Mouse (Mus musculus): ENCODE measurements at regions not wholly inside any gene's neighbourhood (a gene's known extent, or its start where the extent isn't known, plus 50 kb on each side); places are given as distances from the start of the nearest gene placed in this dataset.
A peak's percentile ranks its signal among the peaks of the same experiment; 100 is the strongest.

DNA sequence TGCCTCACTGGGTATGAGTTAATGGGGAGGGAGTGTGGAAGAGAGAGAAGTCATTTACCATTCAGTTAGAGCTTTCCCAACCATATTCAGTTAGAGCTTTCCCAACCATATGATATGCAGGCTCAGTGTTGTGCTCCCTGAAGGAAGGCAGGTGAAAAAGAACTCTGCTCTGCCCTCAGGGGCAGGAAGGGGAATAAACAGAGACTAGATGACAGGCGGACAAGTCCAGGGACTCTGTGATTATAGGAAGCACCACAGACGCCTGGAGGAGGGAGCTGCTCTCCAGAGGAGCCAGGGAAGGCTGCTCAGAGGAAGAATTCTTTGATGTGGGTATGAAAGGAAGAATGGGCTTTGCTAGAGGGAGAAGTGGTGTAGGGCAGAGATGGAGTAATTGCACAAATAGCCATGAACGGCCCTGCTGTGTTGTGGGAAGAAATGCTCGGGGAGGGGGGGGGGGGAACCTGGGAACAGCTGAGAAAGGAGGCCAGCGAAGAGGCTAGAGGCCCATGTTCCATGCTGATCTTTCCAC lies 220.3 kb upstream of the Camk1g start:
- intact Hi-C loops (cut with DNase I): no loop called here
- DNase-seq: no peak

DNA sequence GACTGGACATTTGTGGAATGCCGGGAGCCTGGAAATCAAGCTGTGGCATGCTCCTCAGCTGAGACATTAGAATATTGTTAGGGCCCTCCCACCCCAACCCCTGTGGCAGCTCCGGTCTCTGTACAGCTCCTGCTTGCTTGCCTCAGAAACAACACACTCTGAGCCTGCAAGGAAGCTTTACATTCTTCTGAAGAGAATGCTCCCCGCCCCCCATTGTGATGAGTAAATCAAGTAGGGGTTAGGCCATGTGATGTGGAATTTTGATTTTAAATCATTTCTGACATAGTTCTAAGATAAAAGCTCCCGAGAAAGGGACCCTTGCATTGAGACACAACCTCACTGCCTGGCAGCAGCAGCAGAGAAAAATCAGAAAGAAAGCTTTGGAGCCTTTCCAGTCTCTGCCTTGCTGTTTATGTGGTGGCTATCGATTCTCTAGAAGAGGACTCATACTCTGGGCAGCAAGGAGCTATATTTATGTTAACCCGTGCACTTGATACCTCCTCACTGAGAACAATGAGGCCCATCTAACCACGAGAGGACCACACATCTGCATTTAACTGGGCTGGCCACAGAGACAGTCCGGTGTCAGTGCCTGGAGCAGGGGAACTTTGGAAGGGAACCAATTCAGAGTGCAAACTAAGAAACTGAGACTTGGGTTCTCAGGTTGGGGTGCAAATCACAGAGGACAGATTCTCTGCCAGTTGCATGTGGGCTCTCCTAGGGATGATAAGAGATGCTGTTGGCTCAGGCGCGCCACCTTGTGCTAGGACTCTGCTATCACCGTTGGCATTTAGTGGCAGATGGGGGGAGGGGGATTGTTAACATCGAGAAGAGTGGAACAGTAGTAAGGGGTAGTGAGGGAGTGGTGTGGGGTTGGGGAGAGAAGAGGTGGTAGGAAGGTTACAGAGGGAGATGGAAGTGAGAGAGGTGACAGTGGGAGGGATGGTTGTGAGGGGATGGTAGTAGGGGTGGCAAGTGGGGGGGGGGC lies 218.7 kb upstream of the Camk1g start:
- DNase-seq: peak; percentile 79
- intact Hi-C loops (cut with DNase I): no loop called here

DNA sequence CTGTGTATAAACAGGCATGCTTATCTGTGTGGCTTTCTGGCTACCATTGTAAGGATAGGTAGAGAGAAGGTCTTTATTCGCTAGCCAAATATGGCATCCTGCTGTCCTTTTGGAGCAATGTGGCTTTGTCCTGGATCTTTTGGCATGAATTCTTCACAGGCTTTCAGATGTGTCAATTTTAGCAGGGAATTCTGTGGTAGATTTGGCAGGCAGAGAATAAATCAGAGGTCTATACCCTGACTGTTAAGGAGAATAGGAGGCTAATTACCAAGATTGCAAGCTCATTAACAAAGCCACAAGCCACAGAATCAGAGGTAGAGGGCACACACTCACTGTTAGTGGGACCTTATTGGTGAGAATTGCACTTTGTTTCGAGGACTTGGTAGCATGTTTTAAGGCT lies 217.2 kb upstream of the Camk1g start:
- DNase-seq: no peak

DNA sequence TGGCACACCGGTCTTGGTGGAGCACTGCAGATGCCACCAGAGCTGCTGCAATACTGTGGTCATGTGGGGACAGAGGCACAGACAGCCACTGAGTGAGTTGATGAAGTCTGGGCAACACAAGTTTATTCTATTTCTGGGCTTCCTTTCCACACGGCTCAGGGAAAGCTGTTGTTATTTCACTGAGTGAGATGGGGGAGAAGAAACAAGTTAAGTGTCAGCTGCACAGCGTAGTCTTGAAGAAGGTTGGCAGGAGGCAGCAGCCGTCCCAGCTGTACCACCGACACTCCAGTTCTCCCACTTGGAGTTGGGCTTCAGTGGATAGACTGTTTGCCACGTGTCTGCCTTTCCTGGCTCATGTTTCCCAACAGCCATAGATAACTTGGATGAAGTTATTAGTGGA lies 216.8 kb upstream of the Camk1g start:
- intact Hi-C loops (cut with DNase I): no loop called here
- DNase-seq: peak; percentile 21

More for the DNA sequence above, 217.2 kb upstream of the Camk1g start:
- intact Hi-C loops (cut with DNase I): no loop called here

DNA sequence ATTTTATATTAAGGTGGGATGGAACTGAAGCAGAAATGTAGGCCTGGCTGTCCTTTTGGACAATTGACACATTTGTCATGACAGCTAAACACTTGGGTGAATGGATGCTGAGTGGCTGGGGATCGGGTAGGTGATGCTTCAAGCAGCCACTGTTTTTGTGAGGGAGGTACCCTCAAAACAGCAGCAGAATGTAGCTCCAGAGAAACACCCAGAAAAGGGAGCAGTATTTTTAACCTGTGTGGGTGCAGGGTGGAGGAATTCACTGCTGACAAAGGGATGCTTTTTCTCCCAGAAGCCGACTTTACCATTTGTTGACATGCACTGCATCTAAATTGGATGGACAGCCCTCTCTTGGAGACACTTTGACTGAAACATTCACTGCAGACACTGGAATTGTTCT lies 213.7 kb upstream of the Camk1g start:
- DNase-seq: no peak
- intact Hi-C loops (cut with DNase I): no loop called here

DNA sequence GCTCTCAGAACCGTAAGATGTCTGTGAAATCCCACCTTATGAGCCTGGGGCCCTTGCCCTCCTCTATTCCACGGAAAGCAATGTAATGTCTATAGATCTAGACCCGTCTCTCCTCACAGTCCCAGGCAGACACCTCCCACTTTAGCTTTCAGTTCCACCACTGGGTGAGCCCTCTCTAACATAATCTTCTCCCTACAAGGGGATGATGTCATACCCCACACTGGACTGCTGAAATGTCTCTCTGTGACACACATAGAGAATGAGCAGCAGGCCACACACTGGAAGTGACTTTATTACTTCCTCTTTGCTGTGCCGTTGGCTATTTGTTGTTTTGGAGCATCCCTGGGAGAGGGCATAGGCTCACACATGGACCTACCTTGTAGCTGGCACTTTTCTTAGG lies 210.3 kb upstream of the Camk1g start:
- intact Hi-C loops (cut with DNase I): no loop called here
- no peak for DNase-seq

DNA sequence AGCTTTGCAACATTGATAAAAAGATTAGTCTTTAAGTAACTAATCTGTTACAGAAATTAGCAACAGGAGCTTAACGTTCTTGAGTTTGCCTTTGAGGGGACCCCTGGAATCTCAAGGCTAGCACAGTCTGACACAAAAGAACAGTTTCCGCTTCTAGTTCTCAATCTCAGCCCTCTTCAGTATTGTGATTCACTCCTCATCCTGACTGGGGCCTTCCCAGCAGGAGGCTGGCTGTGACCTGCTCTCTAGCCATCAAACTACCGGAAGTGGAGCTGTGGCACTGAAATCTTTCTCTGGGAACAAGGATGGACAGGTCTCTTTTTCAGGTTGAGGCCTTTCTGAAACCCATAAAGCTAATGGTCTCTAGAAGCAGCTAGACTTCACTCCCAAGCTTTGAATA lies 209.6 kb upstream of the Camk1g start:
- DNase-seq: no peak
- intact Hi-C loops (cut with DNase I): loop anchor here (10.0 kb wide), 1 partner anchor 1045 kb away; no protein-coding TSS in a partner anchor

DNA sequence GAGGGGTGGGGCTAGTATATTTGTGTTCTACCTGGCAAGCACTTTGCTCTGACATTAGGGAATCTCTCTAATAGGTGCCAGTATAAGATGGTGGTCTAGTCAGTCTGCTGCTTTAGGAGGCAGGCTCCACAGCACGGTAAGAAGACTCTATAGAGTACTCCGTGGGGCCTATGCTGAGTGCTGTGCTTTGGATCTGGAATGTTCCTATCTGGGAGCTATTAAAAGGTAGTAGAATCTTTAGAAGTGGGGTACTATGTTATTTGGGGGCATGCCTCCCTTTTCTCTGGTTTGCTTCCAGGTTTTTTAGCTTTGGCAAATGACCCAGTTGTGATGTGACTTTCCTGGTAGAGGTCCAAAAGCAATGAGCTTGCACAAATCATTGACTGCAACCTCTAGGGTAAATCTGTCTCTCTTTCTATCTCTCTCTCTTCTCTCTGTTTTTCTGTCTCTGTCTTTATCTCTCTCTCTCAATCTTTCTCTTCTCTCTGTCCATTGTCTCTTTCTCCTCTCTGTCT lies 208.6 kb upstream of the Camk1g start:
- intact Hi-C loops (cut with DNase I): loop anchor here (10.0 kb wide), 1 partner anchor 1046 kb away; no protein-coding TSS in a partner anchor
- no peak for DNase-seq

DNA sequence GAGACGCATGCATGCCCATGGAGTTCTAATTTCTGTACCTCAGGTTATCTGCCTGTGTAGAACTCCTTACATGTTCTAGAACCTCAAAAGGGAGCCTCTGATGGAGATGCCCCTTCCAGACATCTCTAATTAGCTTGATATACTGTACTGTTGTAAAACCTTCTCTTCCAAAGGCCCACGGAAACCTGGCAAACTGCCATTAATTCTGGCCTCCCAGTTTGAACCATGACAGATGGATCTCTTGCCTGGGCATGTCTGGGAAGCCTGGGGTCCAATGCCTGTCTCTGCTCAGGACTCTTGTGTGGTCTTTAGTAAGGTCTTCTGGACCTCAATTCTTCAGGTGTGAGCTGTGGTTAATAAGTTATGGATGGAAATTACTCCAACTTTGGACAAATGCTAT lies 207.7 kb upstream of the Camk1g start:
- intact Hi-C loops (cut with DNase I): loop anchor here (10.0 kb wide), 1 partner anchor 1047 kb away; no protein-coding TSS in a partner anchor

DNA sequence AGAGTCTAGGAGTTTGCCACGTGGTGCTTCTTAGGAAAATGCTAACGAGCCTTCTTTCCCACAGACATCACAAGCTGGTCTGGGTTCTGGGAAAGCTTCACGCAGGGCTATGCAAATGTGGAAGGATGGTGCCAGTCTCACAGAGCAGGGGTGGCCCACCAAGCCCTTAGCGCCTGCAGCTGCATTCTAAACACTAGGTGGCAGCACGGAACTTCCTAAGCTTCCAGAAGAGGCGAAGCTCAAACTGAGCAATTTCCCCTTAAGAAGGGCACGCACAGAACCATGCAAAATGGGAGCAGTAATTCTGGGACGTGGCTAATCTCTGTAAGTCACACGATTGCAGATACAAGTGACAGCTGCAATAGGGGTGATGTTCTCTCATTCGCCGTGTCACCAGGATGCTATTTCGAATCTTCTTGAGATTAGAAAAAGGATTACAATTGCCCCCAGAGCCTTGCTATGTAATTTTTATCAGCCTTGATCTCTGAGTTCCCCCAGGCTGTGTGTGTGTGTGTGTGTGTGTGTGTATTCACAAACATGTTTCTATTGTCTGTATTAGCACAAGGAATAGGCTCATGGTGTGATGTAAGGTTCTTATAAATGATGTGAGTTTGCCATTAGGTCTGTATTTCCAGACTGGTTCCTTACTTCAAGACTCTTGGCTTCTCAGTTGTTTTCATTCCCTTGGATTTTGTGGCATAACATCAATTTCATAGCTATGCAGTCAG lies 206.1 kb upstream of the Camk1g start:
- intact Hi-C loops (cut with DNase I): loop anchor here (10.0 kb wide), 1 partner anchor 1049 kb away; no protein-coding TSS in a partner anchor
- peak; percentile 90 for DNase-seq

More for the DNA sequence above, 207.7 kb upstream of the Camk1g start:
- peak; percentile 70 for DNase-seq

DNA sequence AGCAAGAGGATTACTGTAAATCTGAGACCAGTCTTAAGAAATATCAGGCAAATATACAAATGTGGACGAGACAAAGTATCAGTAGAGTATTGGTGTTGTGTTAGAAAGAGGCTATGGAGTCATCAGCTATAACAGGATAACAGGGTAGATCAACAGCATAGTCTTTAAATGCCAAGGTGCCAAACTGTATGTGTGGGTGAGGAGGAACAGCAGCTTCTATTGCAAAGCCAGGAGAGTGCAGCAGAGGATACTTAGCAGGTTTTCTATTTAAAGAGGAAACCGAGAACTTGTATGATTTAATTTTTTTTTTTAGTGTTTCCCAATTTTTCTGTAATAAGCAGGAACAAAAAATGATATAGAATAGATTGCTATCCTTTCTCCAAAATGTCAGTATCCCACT lies 202.7 kb upstream of the Camk1g start:
- intact Hi-C loops (cut with DNase I): loop anchor here (5.0 to 10.0 kb wide), 2 partner anchors 71 to 1052 kb away; no protein-coding TSS in a partner anchor
- DNase-seq: no peak

DNA sequence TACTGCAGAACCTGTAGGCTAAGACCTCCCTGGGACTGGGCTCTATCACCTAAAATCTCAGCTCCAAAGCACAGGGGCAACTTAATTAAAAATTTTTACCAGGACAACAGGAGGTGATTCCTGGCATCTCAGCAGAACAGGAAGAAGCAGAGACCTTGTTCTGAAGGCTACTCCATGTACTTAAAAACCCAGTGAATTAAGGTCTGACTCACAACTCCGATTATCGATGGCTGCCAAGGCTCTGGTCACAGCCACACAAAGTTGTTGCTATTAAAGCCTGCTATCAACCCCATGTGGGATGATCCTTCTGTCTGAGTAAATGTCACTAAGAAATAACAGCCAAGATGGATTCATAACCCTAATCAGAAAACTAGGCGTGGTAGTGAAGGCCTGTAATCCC lies 202.3 kb upstream of the Camk1g start:
- intact Hi-C loops (cut with DNase I): loop anchor here (5.0 to 10.0 kb wide), 2 partner anchors 70 to 1052 kb away; no protein-coding TSS in a partner anchor
- DNase-seq: no peak

DNA sequence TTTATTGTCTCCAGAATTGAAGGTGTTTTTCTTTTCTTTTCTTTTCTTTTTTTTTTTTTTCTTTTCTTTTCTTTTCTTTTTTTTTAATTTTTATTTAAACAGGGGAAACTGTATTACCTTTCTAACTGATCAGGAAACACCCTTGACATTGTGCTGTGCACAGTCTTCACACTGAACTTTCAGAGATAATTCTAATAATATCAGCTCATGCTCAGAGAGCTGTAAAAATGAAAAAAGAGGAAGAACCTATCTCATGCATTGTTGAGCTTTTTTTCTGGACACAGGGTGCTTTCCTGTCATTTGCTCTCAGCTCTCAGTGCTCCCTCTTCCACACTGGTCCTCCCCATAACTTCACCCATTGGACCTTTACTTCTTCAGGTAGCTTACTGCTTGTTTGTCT lies 201.0 kb upstream of the Camk1g start:
- no peak for DNase-seq

DNA sequence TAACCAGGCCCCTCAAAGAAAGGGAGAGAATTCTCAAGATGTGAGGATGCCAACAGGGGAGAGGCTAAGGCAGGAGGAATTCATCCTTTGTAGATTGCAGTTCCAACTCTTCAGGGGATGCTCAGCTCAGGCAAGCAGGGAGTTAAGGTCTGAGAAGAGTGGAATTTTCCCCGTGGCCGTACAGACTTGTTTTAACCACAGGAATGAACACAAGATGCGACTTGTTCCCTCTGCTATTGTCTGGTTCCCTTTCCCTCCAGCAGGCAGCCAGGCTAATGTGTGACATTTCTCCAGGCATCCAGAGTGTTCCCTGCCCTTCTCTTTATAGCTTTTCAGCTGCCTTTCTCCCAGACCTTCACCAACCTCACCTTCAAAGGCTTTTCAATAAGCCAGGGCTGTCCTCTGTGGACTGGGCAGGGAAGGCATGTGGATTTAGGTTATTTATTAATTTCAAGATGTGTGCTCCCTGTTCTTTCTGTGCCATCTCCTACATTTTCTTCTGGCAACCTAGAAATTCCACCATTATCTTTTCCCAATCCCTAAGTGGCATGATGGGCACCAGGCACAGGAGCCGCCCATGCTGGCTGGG lies 198.6 kb upstream of the Camk1g start:
- DNase-seq: no peak
- intact Hi-C loops (cut with DNase I): no loop called here

More for the DNA sequence above, 201.0 kb upstream of the Camk1g start:
- intact Hi-C loops (cut with DNase I): loop anchor here (5.0 to 10.0 kb wide), 2 partner anchors 69 to 1054 kb away; no protein-coding TSS in a partner anchor

DNA sequence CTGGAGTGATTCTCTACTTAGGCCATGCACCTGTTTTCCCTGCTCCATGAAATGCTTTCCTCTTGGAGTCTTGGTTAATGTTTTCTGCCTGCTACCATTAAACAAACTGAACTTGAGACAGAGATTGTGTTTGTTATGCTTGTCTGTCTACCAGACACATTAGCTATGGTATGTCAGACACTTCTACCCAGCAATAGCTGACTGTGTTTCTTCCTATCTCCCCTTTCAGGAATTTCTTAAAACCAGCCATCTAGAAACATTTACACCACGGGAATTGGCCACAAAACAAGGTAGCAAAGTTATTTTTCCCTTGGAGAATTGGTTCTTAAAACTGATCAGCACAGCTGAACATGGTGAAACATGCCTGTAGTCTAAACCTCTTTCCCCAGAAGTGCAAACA lies 197.1 kb upstream of the Camk1g start:
- DNase-seq: no peak
- intact Hi-C loops (cut with DNase I): no loop called here

DNA sequence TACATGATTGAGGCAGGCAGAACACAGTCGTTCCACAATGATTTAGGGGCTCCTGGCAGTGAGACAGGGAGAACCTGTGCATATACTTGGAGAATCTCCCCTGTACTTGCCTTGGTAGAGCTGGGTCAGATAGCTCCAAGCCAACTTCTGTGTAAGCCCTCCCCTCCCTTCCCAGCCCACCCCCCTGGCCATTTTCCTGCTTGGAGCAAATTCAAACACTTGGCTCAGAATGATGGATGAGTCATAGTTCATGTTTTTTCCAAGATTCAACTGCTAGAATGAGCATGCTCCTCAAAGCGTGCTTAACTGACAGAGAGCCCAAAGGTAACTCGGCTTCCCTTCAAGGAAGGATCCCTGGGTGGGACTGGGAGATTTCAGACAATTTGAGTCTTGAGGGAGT lies 194.1 kb upstream of the Camk1g start:
- intact Hi-C loops (cut with DNase I): no loop called here
- no peak for DNase-seq

DNA sequence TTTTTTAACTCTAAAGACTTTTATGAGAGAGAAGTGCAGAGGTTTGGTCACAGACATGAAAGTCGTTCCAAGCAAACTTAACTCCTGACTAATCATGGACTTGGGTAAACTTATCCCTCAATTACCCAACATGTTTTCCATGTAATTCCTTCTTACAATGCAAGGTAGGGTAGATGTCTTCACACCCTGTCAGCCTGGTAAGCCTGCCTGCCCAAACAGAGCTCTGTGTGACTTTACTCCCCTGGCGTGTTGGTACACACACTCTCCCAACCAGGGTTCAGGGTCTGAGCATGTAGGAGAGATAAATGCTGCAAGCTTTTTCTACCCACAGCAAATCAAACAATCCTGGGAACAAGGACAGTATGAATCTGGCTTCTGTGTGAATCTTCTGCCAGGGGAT lies 192.1 kb upstream of the Camk1g start:
- DNase-seq: no peak
- intact Hi-C loops (cut with DNase I): no loop called here

DNA sequence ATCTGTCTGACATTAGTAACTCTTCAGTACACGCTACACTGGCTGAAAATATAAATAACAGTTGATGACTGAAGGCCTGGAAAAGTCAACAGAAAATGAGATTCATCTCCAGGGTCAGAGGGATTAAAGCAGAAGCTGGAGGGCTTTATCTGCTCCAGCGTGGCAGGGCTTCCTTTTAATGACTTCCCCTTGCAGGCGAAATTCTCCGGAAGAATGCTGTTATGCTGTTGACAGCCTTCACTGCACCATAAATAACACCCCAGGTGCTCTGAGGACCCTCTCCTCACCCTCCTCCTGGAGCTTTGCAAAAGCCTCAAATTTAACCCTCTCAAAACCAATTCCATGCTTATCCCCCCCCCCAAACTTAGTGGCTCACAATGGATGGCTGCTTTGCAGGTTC lies 188.0 kb upstream of the Camk1g start:
- no peak for DNase-seq
- intact Hi-C loops (cut with DNase I): no loop called here

DNA sequence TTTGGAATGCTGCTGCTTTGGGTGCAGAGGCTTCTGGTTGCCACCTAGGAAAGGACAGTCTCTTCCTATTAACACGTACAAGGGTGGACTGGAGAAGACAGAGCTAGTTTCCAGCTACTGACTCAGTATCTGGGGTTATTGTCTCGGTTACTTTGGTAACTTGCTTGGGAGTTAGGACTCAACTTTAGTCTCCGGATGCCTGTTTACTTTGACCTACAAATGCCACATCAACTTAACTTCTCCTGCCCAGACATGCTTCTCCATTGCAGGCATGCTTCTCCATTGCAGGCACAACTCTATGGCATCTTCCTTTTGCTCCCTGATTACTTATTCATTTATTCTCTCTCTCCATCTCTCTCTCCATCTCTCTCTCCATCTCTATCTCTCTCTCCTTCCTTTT lies 184.6 kb upstream of the Camk1g start:
- DNase-seq: no peak
- intact Hi-C loops (cut with DNase I): no loop called here

DNA sequence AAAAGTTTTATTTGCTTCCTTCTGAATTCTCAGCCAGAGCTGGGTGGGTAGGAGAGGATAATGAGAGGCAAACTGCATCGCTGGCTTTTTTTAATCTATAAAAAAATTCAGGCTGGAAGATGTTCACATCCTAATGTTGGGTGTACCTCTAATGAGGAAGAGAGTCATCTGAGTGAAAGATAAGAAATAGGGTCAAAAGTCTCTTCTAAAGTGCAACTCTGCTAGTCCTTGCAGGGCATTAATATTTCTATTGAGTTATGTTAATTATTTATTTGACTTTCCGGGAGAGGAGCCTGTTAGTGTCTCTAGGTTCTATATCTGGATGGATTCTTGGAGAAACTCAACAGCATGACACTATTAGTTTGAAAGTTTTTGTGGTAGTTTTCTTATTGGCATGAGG lies 182.2 kb upstream of the Camk1g start:
- intact Hi-C loops (cut with DNase I): no loop called here
- no peak for DNase-seq

DNA sequence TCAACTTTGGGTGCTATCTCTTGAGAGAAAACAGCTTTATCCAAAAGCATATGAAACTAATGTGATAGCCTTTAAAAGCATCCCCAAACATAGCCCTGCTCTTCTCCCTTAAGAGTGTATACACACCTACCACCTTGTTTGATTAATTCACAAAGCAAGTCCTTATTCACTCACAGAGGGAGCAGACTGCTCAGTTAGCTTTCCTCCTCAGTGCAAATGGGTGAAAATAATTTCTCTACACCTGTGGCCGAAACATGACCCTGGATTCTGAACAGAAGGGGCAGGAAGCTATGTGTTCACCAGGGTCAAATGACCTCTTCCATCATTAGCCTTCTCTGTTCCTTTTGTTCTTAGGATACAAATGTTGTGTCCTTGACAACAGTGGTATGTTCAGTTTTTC lies 181.2 kb upstream of the Camk1g start:
- DNase-seq: no peak
- intact Hi-C loops (cut with DNase I): no loop called here
